Mouse (Mus musculus) heart, postnatal 0 days (tissue): Measurements from ENCODE around the gene Palld.

ENCODE experiments used
- CTCF ChIP-seq: IDR thresholded peaks from 2 replicates; pipeline ENCODE4 v1.5.1; 2016; ENCODE audit warnings: antibody characterized with exemption, control low read depth, low read depth
- EP300 ChIP-seq: IDR thresholded peaks from 2 replicates; pipeline ENCODE4 v1.6.1; 2016; ENCODE audit warnings: antibody characterized with exemption, low read depth

GRCm38 (mm10) chr8:61533356-61533926 is 369.0 kb downstream of the Palld start:
- TF ChIP-seq CTCF (no peak), EP300 (no peak)
